Mouse (Mus musculus) gastrocnemius, postnatal 4 days (tissue): ENCODE measurements around the gene Hspb11. TPM values are rescaled to one million over a fixed set of nuclear protein-coding genes. Genes with fewer than 3 reads are reported as not detected.

ENCODE experiments used
- DNase-seq, 2 experiments: peaks; one replicate each; pipeline ENCODE4 v3.0.0; 2021 to 2022; ENCODE audit warnings: low spot score in 2 of 2, mixed read lengths in 2 of 2
- long read RNA-seq, 2 experiments: library from polyadenylated mRNA; stranded (forward); transcript quantifications; one replicate each; pipeline ENCODE4 v2.0.0; 2021
- total RNA-seq, 2 experiments: library from RNA; stranded (reverse); gene quantifications; 2 replicates each; pipeline ENCODE4 v1.2.3; 2021

Gene Hspb11
- 10 to 100 TPM; 27.3 to 28.9 TPM for total RNA-seq
- long read RNA-seq, experiment 1, transcript Hspb11-201 (6 exons, 608 nt): major isoform, 8 of 21 reads
- long read RNA-seq, experiment 1, transcript Hspb11-202 (6 exons, 607 nt): major isoform, 8 of 21 reads
- long read RNA-seq, experiment 1, partial matches to known transcripts: 0 of 21 reads
- long read RNA-seq, experiment 1, other reads (novel, unspliced or antisense): 5 of 21 reads
- long read RNA-seq, experiment 2, transcript Hspb11-201 (6 exons, 608 nt): major isoform, 8 of 24 reads
- long read RNA-seq, experiment 2, transcript Hspb11-202 (6 exons, 607 nt): major isoform, 8 of 24 reads
- long read RNA-seq, experiment 2, partial matches to known transcripts: 1 of 24 reads
- long read RNA-seq, experiment 2, other reads (novel, unspliced or antisense): 7 of 24 reads

- peak; percentile 94 for DNase-seq
These were observed at the start of gene Hspb11, which contains the start of gene Lrrc42 for GRCm38 (mm10) chr4:107253125-107254091. TSS of gene Hspb11 (plus strand) at chr4:107253593. TSS of gene Lrrc42 (minus strand) at chr4:107253532.

GRCm38 (mm10) chr4:107207016-107207415, 46.4 kb upstream of the Hspb11 start:
- DNase-seq: no peak

- no peak for DNase-seq
These were observed 44.5 kb upstream of the Hspb11 start, which contains the start of gene Ldlrad1 for GRCm38 (mm10) chr4:107208880-107209279. TSS of gene Ldlrad1 (plus strand) at chr4:107209180.

- DNase-seq: no peak
These were observed 42.8 kb upstream of the Hspb11 start for GRCm38 (mm10) chr4:107210483-107211097.

GRCm38 (mm10) chr4:107211465-107211864, 41.9 kb upstream of the Hspb11 start:
- DNase-seq: no peak

- DNase-seq: no peak
These were observed 41.5 kb upstream of the Hspb11 start for GRCm38 (mm10) chr4:107211936-107212335.

- DNase-seq: no peak
These were observed 39.9 kb upstream of the Hspb11 start for GRCm38 (mm10) chr4:107213279-107214011.

GRCm38 (mm10) chr4:107217574-107217973, 35.8 kb upstream of the Hspb11 start:
- no peak for DNase-seq

- no peak for DNase-seq
These were observed 31.9 kb upstream of the Hspb11 start for GRCm38 (mm10) chr4:107221524-107221923.

- peak; percentile 34 to 45 for DNase-seq
These were observed 29.9 kb upstream of the Hspb11 start for GRCm38 (mm10) chr4:107223225-107224204.

GRCm38 (mm10) chr4:107226313-107226712, 27.1 kb upstream of the Hspb11 start:
- no peak for DNase-seq

GRCm38 (mm10) chr4:107232219-107232618, 21.2 kb upstream of the Hspb11 start:
- no peak for DNase-seq

GRCm38 (mm10) chr4:107238253-107238652, 15.1 kb upstream of the Hspb11 start:
- DNase-seq: no peak

- DNase-seq: no peak
These were observed 13.2 kb upstream of the Hspb11 start for GRCm38 (mm10) chr4:107240196-107240595.

- DNase-seq: no peak
These were observed 9.7 kb upstream of the Hspb11 start for GRCm38 (mm10) chr4:107243365-107244333.

- no peak for DNase-seq
These were observed 8.0 kb upstream of the Hspb11 start for GRCm38 (mm10) chr4:107245368-107245767.

- no peak for DNase-seq
These were observed 7.4 kb upstream of the Hspb11 start for GRCm38 (mm10) chr4:107246040-107246439.

- DNase-seq: no peak
These were observed 6.3 kb upstream of the Hspb11 start for GRCm38 (mm10) chr4:107247110-107247509.
